Mouse (Mus musculus) CH12.LX (cell line): ENCODE measurements around the gene Spg11.
A peak's percentile ranks its signal among the peaks of the same experiment; 100 is the strongest.

Experiments
- CHD2 ChIP-seq: IDR thresholded peaks from 2 replicates; pipeline ENCODE4 v1.6.1; 2011; ENCODE audit warnings: low read length, improper control_type of control experiment
- CTCF ChIP-seq, 2 experiments: IDR thresholded peaks in 1 of 2; conservative IDR thresholded peaks in 1 of 2; 2 replicates each; pipeline ENCODE4 v1.5.1; 2011 to 2012; ENCODE audit warnings: low read depth in 2 of 2, low read length in 2 of 2, improper control_type of control experiment in 1 of 2, inconsistent platforms in 1 of 2, mild to moderate bottlenecking in 1 of 2, moderate library complexity in 1 of 2
- E2F4 ChIP-seq: IDR thresholded peaks from 2 replicates; pipeline ENCODE4 v1.6.1; 2011; ENCODE audit warnings: low read depth, low read length, improper control_type of control experiment; ENCODE audit not compliant: insufficient replicate concordance
- EP300 ChIP-seq: IDR thresholded peaks from 2 replicates; pipeline ENCODE4 v1.6.1; 2011; ENCODE audit warnings: low read length, improper control_type of control experiment
- ETS1 ChIP-seq: conservative IDR thresholded peaks from 2 replicates; pipeline ENCODE4 v1.6.1; 2012; ENCODE audit warnings: low read depth, mild to moderate bottlenecking, inconsistent platforms, low read length, improper control_type of control experiment, moderate library complexity
- GABPA ChIP-seq: IDR thresholded peaks from 2 replicates; pipeline ENCODE4 v1.6.1; 2012; ENCODE audit warnings: low read depth, low read length, improper control_type of control experiment, inconsistent platforms; ENCODE audit not compliant: insufficient replicate concordance
- MAFK ChIP-seq: IDR thresholded peaks from 2 replicates; pipeline ENCODE4 v1.6.1; 2011; ENCODE audit warnings: low read length, improper control_type of control experiment; ENCODE audit not compliant: insufficient replicate concordance
- MXI1 ChIP-seq: IDR thresholded peaks from 2 replicates; pipeline ENCODE4 v1.6.1; 2011; ENCODE audit warnings: mild to moderate bottlenecking, low read depth, low read length, improper control_type of control experiment
- POLR2A ChIP-seq: IDR thresholded peaks from 2 replicates; pipeline ENCODE4 v1.6.1; 2011; ENCODE audit warnings: low read depth, mild to moderate bottlenecking, improper control_type of control experiment, low read length
- POLR2AphosphoS2 ChIP-seq: IDR thresholded peaks from 2 replicates; pipeline ENCODE4 v1.6.1; 2011; ENCODE audit warnings: low read depth, low read length, improper control_type of control experiment
- TBP ChIP-seq: conservative IDR thresholded peaks from 2 replicates; pipeline ENCODE4 v1.6.1; 2011; ENCODE audit warnings: low read depth, low read length, improper control_type of control experiment
- ZNF384 ChIP-seq: IDR thresholded peaks from 2 replicates; pipeline ENCODE4 v1.6.1; 2012; ENCODE audit warnings: low read depth, low read length, improper control_type of control experiment, inconsistent platforms

DNA sequence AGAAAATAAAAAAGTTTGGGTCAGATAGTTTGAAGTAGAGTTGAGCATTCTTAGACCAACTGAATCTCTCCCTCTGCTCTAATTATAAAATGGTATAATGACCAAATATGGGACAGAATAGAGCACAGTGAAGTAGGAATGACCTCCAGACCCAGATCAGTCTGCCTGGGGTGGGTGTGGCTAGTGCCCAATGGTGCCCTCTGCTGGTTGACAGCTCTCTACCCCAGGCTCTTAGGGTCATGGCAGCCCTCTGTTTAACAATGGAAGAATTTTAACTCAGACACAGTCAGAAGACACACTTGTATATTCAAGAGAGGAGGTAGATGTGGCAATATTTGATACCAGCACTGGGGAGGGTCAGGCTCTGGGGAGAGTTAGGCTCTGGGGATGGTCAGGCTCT lies 16.1 kb downstream of the Spg11 start:
- TF ChIP-seq ZNF384 (no peak), POLR2AphosphoS2 (no peak), EP300 (no peak), MAFK (no peak), CTCF (conservative IDR thresholded peaks at IDR 0.05 in 1 of 2, IDR thresholded peaks at IDR 0.05 in 1 of 2; ENCODE audit: low read depth in 2 of 2, low read length in 2 of 2) (peak; percentile 34 to 65; a peak in 2 of 4 replicates), CHD2 (no peak), MXI1 (no peak), POLR2A (no peak), GABPA (no peak), TBP (no peak), E2F4 (no peak), ETS1 (no peak)
